Mouse (Mus musculus) frontal cortex, postnatal 25 days (tissue): ENCODE data around the gene Commd1.
A peak's percentile ranks its signal among the peaks of the same experiment; 100 is the strongest.

Experiments
- DNase-seq, 2 experiments: peaks; one replicate each; pipeline ENCODE4 v3.0.0; 2022; ENCODE audit warnings: low spot score in 2 of 2

The Commd1 gene

DNA sequence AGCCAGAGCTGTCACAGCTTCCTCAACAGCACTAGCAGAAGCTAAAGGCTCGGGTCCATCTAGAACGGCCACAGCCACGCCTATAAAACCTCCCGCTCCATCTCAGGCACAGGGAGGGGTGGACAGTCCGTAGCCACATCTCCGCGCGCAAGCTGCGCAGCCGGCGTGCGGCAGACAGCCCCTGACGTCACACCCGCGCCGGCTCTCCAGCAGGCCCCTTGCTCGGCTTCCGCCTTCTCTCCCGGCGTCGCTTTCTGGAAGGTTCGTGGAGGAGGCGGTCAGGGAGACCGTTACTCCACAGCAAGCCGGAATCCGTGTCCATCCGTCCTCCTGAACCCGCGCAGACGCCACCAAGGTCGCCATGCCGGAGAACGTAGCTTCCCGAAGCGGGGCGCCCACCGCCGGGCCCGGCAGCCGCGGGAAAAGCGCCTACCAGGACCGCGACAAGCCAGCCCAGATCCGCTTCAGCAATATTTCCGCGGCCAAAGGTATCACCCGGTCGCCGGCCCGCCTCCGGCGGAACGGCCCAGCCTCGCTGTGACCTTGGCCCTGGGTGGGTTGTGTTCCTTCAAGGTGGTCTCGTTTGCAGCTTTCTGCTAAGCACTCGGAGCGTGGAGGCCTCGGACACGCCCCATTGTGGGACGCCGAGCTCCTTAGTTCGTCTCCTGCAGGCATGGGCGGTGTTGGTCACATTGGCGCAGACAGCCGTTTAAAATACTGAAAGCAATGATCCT, 8.4 kb upstream of the Commd1 start, which contains the start of gene Cct4:
Gene Cct4, plus strand, starts transcription at position 127 of the 734 bp plus-strand sequence.
- DNase-seq: peak; percentile 87 to 89

DNA sequence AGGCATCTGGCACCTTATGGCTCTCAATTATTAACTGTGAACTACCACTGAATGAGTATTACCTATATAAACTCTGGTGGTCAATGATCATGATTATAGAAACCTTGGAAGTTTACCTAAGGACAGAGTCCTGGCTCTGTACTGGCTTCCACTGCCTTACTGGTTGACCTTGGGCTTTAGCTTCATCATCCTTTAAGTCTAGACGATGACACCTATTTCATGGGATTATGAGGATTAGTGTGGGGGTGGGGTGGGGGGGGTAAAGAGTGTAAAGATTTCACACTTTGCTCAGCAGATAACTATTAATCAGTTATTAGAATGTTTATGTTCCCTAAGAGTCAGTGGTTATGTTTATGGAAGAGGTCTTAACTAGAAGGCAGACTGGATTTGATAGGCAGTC, 7.6 kb upstream of the Commd1 start:
- no peak for DNase-seq

DNA sequence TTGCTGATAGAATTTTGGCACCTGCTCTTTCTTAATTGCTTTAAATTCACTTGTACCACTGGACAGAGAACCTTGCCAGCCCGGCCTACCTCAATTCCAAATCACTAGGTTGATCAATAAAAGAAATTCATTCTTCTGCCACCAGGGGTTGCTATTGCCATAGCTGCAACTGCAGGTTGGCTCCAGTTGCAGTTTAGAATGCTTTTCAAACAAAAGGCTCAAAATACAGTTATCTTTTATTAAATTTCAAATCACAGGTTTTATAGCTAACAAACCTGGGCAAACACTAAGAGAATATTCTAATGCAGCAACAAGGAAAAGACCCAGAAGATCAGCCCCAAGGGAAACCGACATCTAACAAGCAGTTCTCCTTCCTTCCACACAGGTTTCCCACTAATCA, 5.2 kb upstream of the Commd1 start:
- no peak for DNase-seq

DNA sequence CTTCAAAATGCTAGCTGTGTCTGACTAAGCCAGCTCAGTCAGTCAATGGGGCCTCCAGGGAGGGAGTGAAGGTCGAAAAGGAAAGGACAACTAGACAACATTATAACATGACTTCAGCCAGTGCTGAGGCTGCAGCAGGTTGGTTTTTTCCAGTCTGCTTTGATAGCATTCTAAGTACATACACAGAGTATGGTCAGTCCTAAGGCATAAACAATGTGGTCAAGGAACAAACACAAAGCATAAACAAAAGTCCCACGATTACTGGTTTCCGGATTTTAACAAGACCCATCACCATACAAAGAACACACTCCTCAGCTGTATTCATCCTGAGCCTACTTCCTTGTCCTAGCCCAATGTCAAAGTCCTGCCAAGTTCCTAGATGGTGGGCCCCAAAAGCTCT, 3.3 kb upstream of the Commd1 start:
- no peak for DNase-seq

DNA sequence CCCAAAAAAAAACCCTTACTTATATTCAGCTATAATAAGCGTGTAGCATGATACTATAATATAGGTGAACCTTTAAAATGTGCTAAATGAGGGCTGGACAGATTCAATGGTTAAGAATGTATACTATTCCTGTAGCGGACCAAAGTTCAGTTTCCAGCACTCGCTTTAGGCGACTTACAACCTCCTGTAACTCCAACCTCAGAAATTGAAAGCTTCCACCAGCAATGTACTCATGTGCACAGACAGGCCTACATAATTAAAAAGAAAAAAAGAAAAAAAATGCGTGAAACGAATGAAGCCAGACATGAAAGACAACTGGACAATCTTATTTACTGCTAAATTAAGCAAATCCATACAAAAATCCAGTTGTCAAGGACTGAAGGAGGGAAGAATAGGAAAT, 664 bp upstream of the Commd1 start:
- no peak for DNase-seq

DNA sequence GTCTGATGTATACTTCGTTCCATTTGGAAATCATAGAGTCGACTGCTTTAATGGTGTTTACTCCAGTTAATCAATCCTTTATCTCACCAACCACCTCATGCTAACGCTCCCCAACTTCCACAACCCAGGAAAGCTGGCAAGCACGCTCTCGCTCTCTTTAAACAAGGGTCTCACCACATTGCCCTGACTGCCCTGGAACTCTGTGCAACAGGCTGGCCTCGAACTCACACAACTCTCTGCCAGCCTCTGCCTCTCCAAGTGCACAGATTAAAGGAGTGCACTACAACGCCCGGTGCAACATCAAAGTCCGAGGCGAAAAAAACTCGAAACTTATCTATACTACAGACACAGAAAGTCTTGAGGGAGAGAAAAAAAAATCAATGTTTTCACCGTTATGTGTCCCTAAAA, 635 bp downstream of the Commd1 start:
- no peak for DNase-seq

DNA sequence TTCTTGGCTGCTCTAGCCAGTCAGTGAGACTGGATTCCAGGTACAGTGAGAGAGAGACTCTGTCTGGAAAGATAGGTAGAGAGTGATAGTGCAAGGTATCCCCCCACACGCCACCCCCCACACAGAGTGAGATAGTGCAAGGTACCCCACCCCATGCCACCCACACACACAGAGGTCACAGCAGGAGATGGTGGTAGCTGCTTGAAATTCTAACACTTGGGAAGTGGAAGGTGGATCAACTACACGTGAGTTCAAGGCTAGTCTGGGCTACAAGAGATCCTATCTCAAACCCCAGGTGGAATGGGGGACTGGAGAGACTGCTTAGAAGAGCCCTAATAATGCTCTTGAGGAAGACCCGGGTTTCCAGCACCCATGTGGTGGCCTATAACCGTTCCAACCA, 1.1 kb downstream of the Commd1 start:
- DNase-seq: no peak

DNA sequence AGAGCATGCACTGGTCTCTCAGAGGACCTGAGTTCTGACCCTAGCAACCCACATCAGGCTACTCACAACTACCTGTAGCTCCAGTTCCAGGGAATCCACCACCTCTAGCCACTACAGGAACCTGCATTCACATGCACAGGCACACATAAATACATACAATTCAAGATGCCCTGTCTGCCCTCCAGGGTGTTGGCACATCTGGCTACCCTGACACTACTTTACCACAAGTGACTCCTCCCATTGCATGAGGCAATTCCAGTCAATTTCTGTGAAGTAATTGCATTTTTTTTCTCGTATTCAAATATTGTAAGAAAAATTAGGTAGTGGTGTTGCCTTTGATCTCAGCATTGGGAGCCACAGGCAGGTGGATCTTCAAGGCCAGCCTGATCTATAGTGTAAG, 3.0 kb downstream of the Commd1 start:
- DNase-seq: no peak

DNA sequence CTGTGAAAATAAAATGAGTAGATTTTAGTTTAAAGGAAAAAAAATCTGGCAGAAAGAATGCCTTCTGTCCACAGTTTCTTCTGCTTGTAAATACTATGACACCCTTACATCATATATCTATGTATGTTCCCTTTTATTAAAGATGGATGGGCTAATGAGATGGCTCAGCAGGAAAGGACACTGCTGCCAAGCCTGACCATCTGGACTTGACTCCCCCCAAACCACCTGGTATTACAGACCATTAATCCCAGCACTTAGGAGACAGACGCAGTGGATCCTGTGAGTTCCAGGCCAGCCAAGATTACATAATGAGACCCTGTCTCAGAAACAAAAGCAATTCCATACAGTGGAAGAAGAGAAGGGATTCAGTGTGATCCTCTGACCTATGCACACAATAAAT, 3.5 kb downstream of the Commd1 start:
- DNase-seq: no peak

DNA sequence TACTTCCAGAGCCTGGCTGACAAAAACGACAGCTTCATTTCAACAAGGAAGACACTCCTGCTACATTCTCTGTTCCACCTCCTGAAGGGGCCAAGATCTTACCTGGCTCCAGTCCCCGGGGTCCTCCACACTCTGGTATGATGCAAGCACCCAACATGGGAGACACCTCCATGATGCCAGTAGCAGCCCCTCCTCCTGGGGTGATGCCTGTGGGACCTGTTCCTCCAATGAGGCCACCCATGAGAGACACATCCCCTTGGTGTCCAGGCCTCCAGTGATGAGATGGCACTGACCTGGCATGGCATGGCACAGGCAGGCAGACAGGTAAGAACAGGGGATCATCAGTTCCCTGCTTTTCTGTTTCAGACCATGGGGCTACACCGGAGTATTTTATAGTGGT, 4.0 kb downstream of the Commd1 start:
- DNase-seq: no peak

DNA sequence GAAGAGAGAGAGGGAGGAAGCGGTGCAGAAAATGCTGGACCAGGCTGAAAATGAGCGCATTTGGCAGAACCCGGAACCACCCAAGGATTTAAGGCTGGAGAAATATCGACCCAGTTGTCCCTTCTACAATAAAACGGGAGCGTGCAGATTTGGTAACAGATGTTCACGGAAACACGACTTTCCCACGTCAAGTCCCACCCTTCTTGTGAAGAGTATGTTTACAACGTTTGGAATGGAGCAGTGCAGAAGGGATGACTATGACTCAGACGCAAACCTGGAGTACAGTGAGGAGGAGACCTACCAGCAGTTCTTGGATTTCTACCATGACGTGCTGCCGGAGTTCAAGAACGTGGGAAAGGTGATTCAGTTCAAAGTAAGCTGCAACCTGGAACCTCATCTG, 8.6 kb downstream of the Commd1 start:
- no peak for DNase-seq

DNA sequence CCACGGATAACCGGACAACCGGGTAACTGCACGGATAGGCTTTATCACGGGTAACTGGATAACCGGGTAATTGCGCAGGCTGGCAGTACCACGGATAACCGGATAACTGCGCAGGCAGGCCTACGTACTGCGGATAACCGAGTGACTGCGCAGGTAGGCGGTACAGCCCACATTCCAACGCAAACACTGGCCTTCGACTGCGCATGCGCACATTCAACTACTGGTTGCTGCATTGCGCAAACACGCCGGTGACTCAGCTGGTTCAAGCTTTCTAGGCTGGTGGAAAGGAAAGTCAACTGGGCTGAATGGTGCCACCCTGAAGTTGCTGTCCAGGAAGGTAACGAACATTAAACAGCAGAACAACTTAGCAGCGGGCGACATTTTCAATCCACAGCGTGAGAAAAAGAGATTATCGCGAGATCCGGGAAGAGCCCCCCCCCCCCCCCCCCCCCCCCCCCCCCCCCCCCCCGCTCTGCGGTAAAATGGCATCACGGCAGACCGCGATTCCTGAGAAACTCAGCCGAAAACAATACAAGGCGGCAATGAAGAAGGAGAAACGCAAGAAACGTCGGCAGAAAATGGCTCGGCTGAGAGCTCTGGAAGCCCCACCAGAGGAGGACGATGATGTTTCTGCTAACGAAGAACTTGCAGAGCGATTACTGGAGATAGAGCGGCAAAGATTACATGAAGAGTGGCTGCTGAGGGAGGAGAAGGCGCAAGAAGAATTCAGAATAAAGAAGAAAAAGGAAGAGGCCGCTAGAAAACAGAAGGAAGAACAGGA, 9.2 kb downstream of the Commd1 start:
- DNase-seq: peak; percentile 72 to 77

DNA sequence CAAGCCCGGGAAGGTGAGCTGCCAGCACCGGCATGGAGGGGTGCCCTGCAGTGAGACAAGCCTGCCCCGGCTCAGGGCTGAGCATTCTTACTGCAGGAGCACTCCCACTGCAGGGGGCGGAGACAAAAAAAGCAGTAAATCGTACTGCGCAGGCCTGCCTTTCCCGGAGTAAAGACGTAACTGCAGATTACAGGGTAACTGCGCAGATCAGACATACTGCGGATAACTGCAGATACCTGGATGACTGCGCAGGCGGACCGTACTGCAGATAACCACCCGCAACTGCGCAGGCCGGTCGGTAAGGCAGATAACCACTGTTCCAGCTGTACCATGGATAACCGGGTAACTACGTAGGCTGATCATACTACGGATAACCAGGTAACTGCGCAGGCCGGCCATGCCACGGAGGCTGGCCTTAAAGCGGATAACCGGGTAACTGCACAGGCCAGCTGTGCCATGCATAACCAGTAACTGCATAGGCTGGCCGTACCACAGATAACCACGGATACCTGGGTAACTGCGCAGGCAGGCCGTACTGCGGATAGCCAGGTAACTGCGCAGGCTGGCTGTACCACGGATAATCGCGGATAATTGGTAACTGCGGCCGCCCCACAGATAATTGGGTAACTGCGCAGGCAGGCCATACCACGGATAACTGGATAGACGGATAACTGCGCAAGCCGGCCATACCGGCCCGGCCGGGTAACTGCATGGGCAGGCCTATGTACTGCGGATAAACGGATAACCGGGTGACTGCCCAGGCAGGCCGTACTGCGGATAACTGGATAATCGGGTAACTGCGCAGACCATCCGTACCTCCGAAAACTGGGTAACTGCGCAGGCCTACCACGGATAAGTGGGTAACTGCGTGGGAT, 10.1 kb downstream of the Commd1 start, which contains the start of gene Zrsr1:
Gene Zrsr1, plus strand, starts transcription at position 171 of the 875 bp plus-strand sequence.
- DNase-seq: peak; percentile 40 to 65

DNA sequence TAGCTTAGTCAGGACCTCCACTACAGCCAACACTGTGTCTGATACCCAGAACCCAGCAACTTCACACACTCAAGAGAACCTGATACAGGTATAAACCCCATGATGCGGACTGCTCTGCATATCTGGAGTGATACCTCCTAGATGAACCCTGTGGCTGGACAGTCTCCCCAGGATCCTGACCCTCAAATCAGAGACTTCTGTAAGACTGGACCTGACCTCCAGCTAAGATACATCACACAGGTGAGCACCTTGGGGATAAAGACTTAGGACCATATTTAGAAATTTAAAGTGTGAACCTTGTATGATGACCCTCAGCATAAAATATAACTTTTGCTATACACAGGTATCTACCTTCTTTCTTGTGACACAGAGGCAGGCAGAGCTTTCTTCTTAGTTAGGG, 11.6 kb downstream of the Commd1 start:
- no peak for DNase-seq

DNA sequence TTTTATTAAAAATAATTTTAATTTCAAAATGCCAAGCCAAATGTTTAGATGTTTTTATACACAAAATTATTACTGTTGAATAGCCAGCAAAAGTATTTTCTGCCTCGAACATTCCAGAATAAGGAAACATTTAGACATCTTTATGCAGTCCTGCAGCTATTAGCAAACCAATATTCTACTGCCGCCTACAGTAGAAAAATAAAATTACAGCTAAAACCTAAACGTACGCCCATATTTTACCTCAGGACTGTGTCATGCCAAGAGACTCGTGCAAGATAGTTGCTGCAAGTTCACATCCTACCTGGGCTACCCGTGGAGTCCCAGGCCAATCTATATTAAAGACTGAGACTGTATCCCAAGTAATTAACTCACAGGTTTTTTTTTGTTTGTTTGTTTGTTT, 12.7 kb downstream of the Commd1 start:
- no peak for DNase-seq

DNA sequence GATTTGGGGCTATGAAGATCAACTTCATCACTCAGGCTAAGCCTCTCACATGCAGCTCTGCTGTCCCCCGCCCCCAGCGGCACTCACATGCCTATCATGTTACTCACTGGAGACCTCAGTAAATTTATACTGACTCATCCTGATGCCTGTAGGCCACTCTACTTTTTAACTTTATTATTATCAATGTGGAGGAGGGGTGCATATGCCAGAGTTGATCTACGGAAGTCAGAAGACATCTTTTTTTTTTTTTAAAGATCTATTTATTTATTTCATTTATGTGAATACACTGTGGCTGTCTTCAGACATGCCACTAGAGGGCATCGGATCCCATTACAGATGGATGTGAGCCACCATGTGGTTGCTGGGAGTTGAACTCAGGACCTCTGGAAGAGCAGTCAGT, 16.7 kb downstream of the Commd1 start:
- DNase-seq: no peak

DNA sequence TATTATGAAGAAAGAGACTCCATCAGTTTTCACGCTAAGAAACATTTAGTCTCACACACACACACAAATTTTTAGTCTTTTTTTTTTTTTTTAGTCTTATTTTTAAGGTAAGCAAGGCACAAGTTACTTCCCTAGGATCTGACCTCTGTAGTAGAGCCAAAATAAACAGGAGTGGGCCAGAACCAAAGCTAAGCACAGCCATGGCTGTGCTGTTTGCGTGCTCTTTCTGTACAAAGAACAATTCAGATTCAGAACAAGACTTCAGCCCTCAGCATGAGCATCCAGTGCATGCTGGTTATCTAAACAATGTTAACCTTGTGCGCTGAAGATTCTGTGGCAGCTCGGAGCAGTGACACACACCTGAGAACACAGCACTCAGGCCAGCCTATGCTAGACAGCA, 17.8 kb downstream of the Commd1 start:
- DNase-seq: no peak

DNA sequence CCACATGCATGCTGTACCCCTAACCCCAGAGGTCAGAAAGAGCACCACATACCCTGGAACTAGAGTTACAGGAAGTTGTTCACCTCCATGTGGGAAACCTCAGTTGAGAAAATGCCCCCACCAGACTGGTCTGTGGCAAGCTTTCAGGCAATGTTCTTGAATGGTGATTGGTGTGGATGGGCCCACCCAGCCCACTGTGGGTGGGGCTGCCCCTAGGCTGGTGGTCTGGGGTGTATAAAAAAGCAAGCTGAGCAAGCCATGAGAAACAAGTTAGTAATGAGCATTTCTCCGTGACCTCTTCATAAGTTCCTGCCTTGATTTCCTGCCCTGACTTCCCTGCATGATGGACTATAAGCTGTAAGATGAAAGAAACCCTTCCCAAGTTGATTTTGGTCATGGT, 20.1 kb downstream of the Commd1 start:
- no peak for DNase-seq

DNA sequence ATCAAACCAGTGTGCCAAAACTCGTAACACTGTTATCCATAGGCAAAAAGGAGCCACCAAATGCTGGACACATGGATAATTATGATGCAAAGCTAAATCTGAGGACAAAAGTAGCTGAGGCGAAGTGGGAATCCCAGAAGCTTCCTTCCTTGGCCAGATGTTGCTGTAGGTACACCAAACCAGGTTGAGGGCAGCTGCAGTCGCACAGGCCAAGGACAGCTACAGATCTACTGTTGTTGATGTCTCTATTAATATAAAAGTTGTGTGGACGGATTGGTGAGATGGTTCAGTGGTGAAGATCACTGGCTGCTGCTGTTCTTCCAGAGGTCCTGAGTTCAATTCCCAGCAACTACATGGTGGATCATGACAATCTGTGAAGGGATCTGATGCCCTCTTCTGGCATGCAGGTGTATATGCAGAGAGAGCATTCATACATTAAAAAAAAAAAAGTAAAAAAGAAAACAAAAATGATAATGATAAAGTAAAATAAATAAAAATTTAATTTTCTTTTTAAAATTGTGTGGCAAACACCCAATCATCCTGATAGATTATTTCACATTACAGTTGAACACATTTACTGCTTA, 24.3 kb downstream of the Commd1 start:
- DNase-seq: no peak

DNA sequence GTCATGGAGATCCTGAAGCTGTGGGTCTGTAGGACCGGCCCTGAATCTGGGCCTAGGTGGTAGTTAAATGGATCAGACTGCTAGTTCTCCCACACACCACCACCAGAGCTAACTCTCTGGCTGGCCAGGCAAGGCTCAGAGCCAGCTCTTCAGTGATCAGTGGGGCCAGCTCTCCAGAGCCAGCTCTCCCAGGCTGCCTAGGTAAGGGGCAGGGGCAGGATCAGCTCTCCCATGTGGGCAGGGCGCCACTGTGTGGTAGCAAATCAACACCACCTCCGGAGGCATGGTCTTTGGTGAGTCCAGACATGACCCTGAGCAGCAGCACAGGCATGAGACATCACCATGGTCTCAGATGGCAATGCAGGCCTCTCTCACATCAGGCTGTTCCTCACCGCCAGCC, 25.4 kb downstream of the Commd1 start:
- DNase-seq: no peak

DNA sequence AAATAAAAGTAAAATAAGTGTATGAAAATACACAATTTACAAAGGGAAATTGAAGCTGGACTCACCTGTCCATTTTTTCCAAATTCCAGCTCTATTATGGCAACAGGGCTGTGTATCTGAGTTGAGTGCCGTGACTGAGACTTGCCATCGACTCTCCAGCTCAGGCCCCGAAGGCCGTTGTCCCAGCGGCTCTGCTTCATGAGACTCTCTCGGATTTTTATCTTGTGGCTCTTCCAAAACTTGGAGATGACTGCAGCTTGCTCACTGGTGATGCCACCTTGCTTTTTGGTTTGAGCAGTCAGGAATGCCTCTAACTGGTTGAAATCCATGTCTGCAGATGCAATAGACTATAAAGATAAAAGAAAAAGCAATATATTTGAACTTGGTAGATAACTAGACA, 25.8 kb downstream of the Commd1 start:
- no peak for DNase-seq

DNA sequence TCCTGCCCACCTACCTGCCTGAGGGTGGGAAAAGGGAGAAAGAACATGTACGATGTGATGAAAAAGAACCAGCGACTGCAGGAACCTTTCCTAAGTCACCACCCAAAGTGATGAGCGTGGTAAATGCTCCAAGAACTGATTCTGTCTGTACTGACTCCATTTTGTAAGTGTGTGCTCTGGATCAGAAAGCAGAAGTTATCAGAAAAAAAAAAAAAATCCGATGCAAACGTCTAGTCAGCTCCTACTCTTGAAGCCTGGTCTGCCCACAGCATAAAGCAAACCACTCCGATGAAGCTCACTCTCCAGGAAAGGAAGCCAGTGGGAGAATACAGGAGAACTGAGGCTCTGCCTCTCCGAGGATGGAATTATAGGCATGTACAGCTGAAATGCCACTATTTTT, 29.5 kb downstream of the Commd1 start:
- no peak for DNase-seq
